Mouse (Mus musculus) hindbrain, embryonic 14.5 days (tissue): Measurements from ENCODE around the gene Tnfrsf8. TPM values are rescaled to one million over a fixed set of nuclear protein-coding genes. Genes with fewer than 3 reads are reported as not detected.

Source experiments
- ATAC-seq: fragments of 200-750 bp; cut with Nextera tagmentation; 2 replicates; pipeline ENCODE4 v1.8.0; 2017; ENCODE audit warnings: moderate number of reproducible peaks, mild to moderate bottlenecking, moderate TSS enrichment, moderate library complexity; ENCODE audit not compliant: low FRiP score
- DNase-seq: peaks from one replicate; pipeline ENCODE4 v3.0.0-alpha.2; 2015; ENCODE audit warnings: low spot score
- H3K27ac ChIP-seq: fragments of 300-500 bp; sonication (generic); 2 replicates; pipeline ENCODE4 v1.5.1; 2014; ENCODE audit warnings: mild to moderate bottlenecking, moderate library complexity
- H3K27me3 ChIP-seq: fragments of 300-500 bp; sonication (generic); 2 replicates; pipeline ENCODE4 v1.6.1; 2014; ENCODE audit warnings: mild to moderate bottlenecking, low read length, mixed read lengths; ENCODE audit not compliant: control insufficient read depth, insufficient read depth
- H3K36me3 ChIP-seq: fragments of 300-500 bp; sonication (generic); replicated peaks from 2 replicates; pipeline ENCODE4 v1.6.1; 2014; ENCODE audit not compliant: control insufficient read depth, insufficient read depth
- H3K4me1 ChIP-seq: fragments of 300-500 bp; sonication (generic); replicated peaks from 2 replicates; pipeline ENCODE4 v1.6.1; 2014; ENCODE audit warnings: antibody characterized with exemption, low read length, mixed read lengths; ENCODE audit not compliant: control insufficient read depth, insufficient read depth
- H3K4me2 ChIP-seq: fragments of 300-500 bp; sonication (generic); replicated peaks from 2 replicates; pipeline ENCODE4 v1.6.1; 2014; ENCODE audit warnings: mild to moderate bottlenecking, moderate library complexity
- H3K4me3 ChIP-seq: fragments of 300-500 bp; sonication (generic); replicated peaks from 2 replicates; pipeline ENCODE4 v1.5.1; 2014; ENCODE audit warnings: mild to moderate bottlenecking, low read length
- H3K9ac ChIP-seq: fragments of 300-500 bp; sonication (generic); 2 replicates; pipeline ENCODE4 v1.6.1; 2014
- H3K9me3 ChIP-seq: fragments of 300-500 bp; sonication (generic); 2 replicates; pipeline ENCODE4 v1.6.1; 2016; ENCODE audit warnings: low read length; ENCODE audit not compliant: control insufficient read depth
- WGBS: fragments of 180-500 bp; shearing (Covaris S2); extraction: QIAGEN DNeasy Blood & Tissue Kit; methylation state at CpG from one replicate; pipeline ENCODE4 v1.1.7; 2014; 5-methylcytosine and 5-hydroxymethylcytosine counted together
- polyA plus RNA-seq: library from polyadenylated mRNA; unstranded; fragments of >200 nt; fragmentation: Nextera tagmentation; extraction: Ambion mirVana; gene quantifications from 2 replicates; pipeline ENCODE4 v1.2.1, GENCODE M21; 2014

Gene Tnfrsf8
- polyA plus RNA-seq, 1 experiment from 2014 or later: 0.28 TPM

DNA sequence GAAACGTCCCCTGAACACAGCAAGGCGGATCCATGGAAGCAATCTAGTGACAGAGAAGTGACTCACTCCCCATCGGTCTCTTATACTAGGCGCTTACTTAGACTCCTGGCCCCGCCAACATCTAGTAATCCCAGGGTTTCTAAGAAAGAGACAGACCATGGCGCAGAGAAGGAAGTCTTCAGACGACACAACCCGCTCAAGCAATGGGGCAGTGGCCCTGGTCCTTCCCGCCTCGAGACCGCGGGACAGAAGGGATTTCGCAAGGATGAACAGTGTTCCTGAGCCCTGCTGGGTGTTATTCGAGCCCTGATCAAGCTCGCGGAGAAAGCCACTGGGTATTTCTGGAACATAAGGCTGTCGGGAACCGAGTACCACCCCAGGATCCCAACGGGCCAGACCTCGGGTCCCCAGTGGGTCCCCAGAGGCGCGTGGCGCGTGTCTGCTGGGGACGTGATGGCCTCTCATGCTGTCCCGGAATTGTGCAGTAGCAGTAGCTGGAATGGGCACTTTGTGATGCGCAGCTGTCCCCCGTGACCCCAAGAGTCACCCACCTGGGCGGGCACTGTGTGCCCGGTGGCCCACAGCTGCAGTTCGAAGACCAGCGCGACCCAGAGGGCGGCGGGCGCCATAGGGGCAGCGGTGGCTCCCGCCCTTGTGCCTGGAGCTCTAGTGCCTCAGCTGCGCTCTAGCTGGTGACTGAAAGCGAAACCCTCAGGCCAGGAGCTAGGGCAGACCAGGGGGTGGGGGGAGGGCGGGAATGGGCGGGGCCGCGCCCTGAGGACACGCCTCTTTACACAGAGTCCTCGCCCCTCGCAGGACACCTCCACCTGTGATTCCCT, 68.6 kb downstream of the Tnfrsf8 start, which contains the start of gene Tnfrsf1b:
TSS of gene Tnfrsf1b (minus strand) at position 698 of the 839 bp plus-strand sequence.
- Histone ChIP-seq H3K9ac (peak within 1 kb of the TSS; percentile 64), H3K27me3 (peaks cover 31% of the 10 kb centered on the region), H3K9me3 (no peaks in the 10 kb centered on the region), H3K4me2 (peak within 1 kb of the TSS; percentile 79), H3K27ac (no peak within 1 kb of the TSS), H3K4me1 (peaks cover 11% of the 10 kb centered on the region; the same call in 1 of the 2 replicates), H3K36me3 (no peaks in the 10 kb centered on the region), H3K4me3 (peak within 1 kb of the TSS; percentile 46)
- ATAC-seq: peak; percentile 73
- DNase-seq: no peak
- under 1% methylated on average over 47 of the region's 47 CpGs for WGBS

GRCm38 (mm10) chr4:145245581-145245980, 69.4 kb downstream of the Tnfrsf8 start:
- Histone ChIP-seq H3K27ac (no peak overlapping the region), H3K36me3 (no peaks in the 10 kb centered on the region), H3K4me3 (peak overlapping the region; percentile 46), H3K9me3 (no peaks in the 10 kb centered on the region), H3K9ac (0 out of 2 replicates have a peak overlapping the region, but pooled peaks have one; percentile 64), H3K27me3 (peaks cover 31% of the 10 kb centered on the region), H3K4me2 (peak overlapping the region; percentile 79), H3K4me1 (peaks cover 11% of the 10 kb centered on the region; the same call in 1 of the 2 replicates)
- 94% methylated on average over 3 of the region's 3 CpGs for WGBS
- ATAC-seq (no peak), DNase-seq (no peak)

- 93% methylated on average over 2 of the region's 2 CpGs for WGBS
Observed at GRCm38 (mm10) chr4:145244676-145245075, 70.3 kb downstream of the Tnfrsf8 start.

DNA sequence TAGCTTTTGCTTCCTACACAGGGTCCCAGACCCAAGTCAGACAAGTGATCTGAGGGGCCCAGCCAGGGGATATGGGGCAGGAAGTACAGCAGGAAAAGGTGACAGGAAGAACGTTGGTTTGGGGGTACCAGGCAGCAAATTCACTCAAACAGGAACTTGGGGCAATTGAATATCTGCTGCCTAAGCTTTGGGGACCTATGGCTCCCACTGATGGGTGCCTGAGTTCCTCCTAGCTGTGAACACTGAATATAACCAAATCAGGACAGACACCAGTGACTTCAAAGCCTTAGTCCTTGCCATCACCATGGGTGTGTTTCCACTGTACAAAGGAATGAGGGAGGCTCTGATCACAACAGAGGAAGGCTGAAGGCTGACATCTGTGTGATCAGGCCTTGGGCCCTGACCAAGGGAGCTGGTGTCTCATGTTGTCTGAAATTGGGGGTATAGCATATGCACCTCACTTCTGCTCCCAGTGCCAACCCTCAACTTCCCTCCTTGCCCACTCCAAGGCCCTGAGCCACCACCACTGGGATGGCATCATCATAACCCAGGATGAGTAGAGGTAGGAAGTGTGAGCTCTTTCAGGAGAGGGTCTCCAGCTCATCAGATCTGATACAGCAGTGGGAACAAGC, 72.1 kb downstream of the Tnfrsf8 start:
- peaks cover 29% of the 10 kb centered on the region for H3K27me3 ChIP-seq
- ATAC-seq (no peak), DNase-seq (no peak)
- WGBS: 61% methylated on average over 1 of the region's 1 CpGs
- H3K4me3 ChIP-seq: no peak overlapping the region
- no peak overlapping the region for H3K27ac ChIP-seq
- H3K9ac ChIP-seq: no peak overlapping the region
- no peak overlapping the region for H3K4me2 ChIP-seq
- H3K36me3 ChIP-seq: no peaks in the 10 kb centered on the region
- H3K4me1 ChIP-seq: peaks cover 11% of the 10 kb centered on the region; the same call in 1 of the 2 replicates
- no peaks in the 10 kb centered on the region for H3K9me3 ChIP-seq

More at GRCm38 (mm10) chr4:145244676-145245075, 70.3 kb downstream of the Tnfrsf8 start:
- Histone ChIP-seq H3K27me3 (peaks cover 31% of the 10 kb centered on the region), H3K9me3 (no peaks in the 10 kb centered on the region), H3K27ac (no peak overlapping the region), H3K36me3 (no peaks in the 10 kb centered on the region), H3K4me2 (no peak overlapping the region), H3K4me1 (peaks cover 11% of the 10 kb centered on the region; the same call in 1 of the 2 replicates), H3K4me3 (no peak overlapping the region), H3K9ac (no peak overlapping the region)
- ATAC-seq (no peak), DNase-seq (no peak)

GRCm38 (mm10) chr4:145240723-145241231, 74.2 kb downstream of the Tnfrsf8 start:
- H3K27me3 ChIP-seq: peaks cover 9% of the 10 kb centered on the region; the same call in 1 of the 2 replicates
- H3K27ac ChIP-seq: no peak overlapping the region
- WGBS: 80% methylated on average over 4 of the region's 4 CpGs
- no peak overlapping the region for H3K4me3 ChIP-seq
- no peaks in the 10 kb centered on the region for H3K9me3 ChIP-seq
- ATAC-seq: no peak
- H3K36me3 ChIP-seq: no peaks in the 10 kb centered on the region
- 0 out of 2 replicates have a peak, but pooled peaks cover 1% of the 10 kb centered on the region for H3K4me1 ChIP-seq
- H3K4me2 ChIP-seq: no peak overlapping the region
- DNase-seq: no peak
- no peak overlapping the region for H3K9ac ChIP-seq

GRCm38 (mm10) chr4:145239049-145239830, 75.7 kb downstream of the Tnfrsf8 start:
- peak; percentile 55 for DNase-seq
- WGBS: 46% methylated on average over 4 of the region's 4 CpGs

GRCm38 (mm10) chr4:145236027-145236426, 78.9 kb downstream of the Tnfrsf8 start:
- H3K4me3 ChIP-seq: no peak overlapping the region
- H3K36me3 ChIP-seq: no peaks in the 10 kb centered on the region
- H3K4me1 ChIP-seq: no peaks in the 10 kb centered on the region
- no peak overlapping the region for H3K9ac ChIP-seq
- no peak for DNase-seq
- no peak overlapping the region for H3K4me2 ChIP-seq
- 92% methylated on average over 7 of the region's 7 CpGs for WGBS
- H3K27ac ChIP-seq: no peak overlapping the region
- no peaks in the 10 kb centered on the region for H3K9me3 ChIP-seq
- no peak for ATAC-seq
- H3K27me3 ChIP-seq: no peaks in the 10 kb centered on the region

More at GRCm38 (mm10) chr4:145239049-145239830, 75.7 kb downstream of the Tnfrsf8 start:
- Histone ChIP-seq H3K9me3 (no peaks in the 10 kb centered on the region), H3K4me3 (no peak overlapping the region), H3K9ac (no peak overlapping the region), H3K4me1 (no peaks in the 10 kb centered on the region), H3K27ac (no peak overlapping the region), H3K36me3 (no peaks in the 10 kb centered on the region), H3K4me2 (no peak overlapping the region), H3K27me3 (no peaks in the 10 kb centered on the region)
- ATAC-seq: peak; percentile 74; the same call in 1 of the 2 replicates

GRCm38 (mm10) chr4:145233487-145234228, 81.3 kb downstream of the Tnfrsf8 start:
- H3K27me3 ChIP-seq: no peaks in the 10 kb centered on the region
- no peak overlapping the region for H3K27ac ChIP-seq
- H3K36me3 ChIP-seq: no peaks in the 10 kb centered on the region
- H3K4me3 ChIP-seq: no peak overlapping the region
- no peak overlapping the region for H3K9ac ChIP-seq
- 24% methylated on average over 3 of the region's 3 CpGs for WGBS
- H3K9me3 ChIP-seq: no peaks in the 10 kb centered on the region
- no peak for ATAC-seq
- no peak overlapping the region for H3K4me2 ChIP-seq
- H3K4me1 ChIP-seq: no peaks in the 10 kb centered on the region
- DNase-seq: no peak
